Mouse (Mus musculus) G1E (cell line): ENCODE measurements around the gene Morc3.

Source experiments
- CTCF ChIP-seq: IDR thresholded peaks from 2 replicates; pipeline ENCODE4 v1.5.1; 2012; ENCODE audit warnings: low read depth, low read length, inconsistent platforms, mixed read lengths
- GATA1 ChIP-seq: IDR thresholded peaks from 2 replicates; pipeline ENCODE4 v1.6.1; 2012; ENCODE audit warnings: borderline replicate concordance, low read length, inconsistent platforms, mixed read lengths

- TF ChIP-seq GATA1 (no peak), CTCF (no peak)
Observed at GRCm38 (mm10) chr16:93908196-93908595, 76.3 kb downstream of the Morc3 start.
